In the genomic region with DNA sequence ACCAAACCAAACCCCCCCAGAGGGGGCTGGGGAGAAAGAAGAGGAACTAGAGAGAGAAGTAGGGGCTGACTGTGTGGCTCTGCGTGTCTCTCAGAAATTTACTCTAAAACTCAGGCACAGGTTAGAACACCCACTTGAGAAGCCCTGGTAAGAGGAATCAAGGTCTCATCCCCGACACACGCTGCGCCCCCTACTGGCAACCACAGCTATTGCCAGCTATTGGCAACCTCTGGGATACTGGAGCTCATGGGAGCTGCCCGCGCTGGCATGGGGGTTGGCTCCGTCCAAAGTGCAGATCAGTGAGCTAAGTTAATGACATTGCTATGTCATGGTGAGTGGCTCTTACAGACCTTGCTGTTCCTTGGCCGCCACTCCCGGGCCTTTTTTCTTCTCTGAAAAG, we compare ENCODE assay signal across 9 mouse cellular contexts. TPM values are rescaled to one million over a fixed set of nuclear protein-coding genes. Genes with fewer than 3 reads are reported as not detected.
DNase-seq lines count a peak whose midpoint lies in the region; ATAC-seq and TF ChIP-seq lines count a peak whose summit lies in the region.
"Had no signal": no experiment of that assay in that cellular context is flagged by ENCODE, and none has a peak within 500 bp of the region (broad histone marks: within the 10 kb centered on the region; RNA-seq: fewer than 3 reads in every experiment).

No protein-coding gene starts in this region.

- H3K4me3 ChIP-seq in liver, embryonic 12.5 days = no peak overlapping the region
- no peak overlapping the region for H3K4me3 ChIP-seq in embryonic facial prominence, embryonic 10.5 days
- no peak overlapping the region for H3K4me3 ChIP-seq in lung, embryonic 14.5 days (ENCODE audit: low read depth, low read length)
- H3K4me3 ChIP-seq: myocyte had no signal

- ATAC-seq in liver, embryonic 12.5 days = no peak
- ATAC-seq in lung, embryonic 14.5 days (ENCODE audit: insufficient read depth) = no peak

- no peaks in the 10 kb centered on the region for H3K27me3 ChIP-seq in liver, embryonic 12.5 days (replicated peaks)
- H3K27me3 ChIP-seq in embryonic facial prominence, embryonic 10.5 days (replicated peaks; ENCODE audit: low read depth, poor library complexity, severe bottlenecking) = no peaks in the 10 kb centered on the region
- no peaks in the 10 kb centered on the region for H3K27me3 ChIP-seq in lung, embryonic 14.5 days (ENCODE audit: insufficient read depth, low read length)

- H3K4me1 ChIP-seq in liver, embryonic 12.5 days = no peaks in the 10 kb centered on the region
- H3K4me1 ChIP-seq in embryonic facial prominence, embryonic 10.5 days = no peaks in the 10 kb centered on the region
- H3K4me1 ChIP-seq in lung, embryonic 14.5 days (ENCODE audit: insufficient read depth) = no peaks in the 10 kb centered on the region

- H3K27ac ChIP-seq in liver, embryonic 12.5 days = no peak overlapping the region
- H3K27ac ChIP-seq in embryonic facial prominence, embryonic 10.5 days (replicated peaks) = no peak overlapping the region
- H3K27ac ChIP-seq in lung, embryonic 14.5 days (ENCODE audit: low read depth) = no peak overlapping the region

- TF ChIP-seq CTCF in lung, embryonic 14.5 days (IDR thresholded peaks at IDR 0.05; ENCODE audit: low read depth) = peak; percentile 69

- 0 out of 2 replicates have a peak, but pooled peaks cover 2% of the 10 kb centered on the region for H3K9me3 ChIP-seq in liver, embryonic 12.5 days (replicated peaks)
- no peaks in the 10 kb centered on the region for H3K9me3 ChIP-seq in embryonic facial prominence, embryonic 10.5 days
- H3K9me3 ChIP-seq in lung, embryonic 14.5 days (ENCODE audit: low read depth, low read length) = no peaks in the 10 kb centered on the region

- H3K9ac ChIP-seq in liver, embryonic 12.5 days = no peak overlapping the region
- no peak overlapping the region for H3K9ac ChIP-seq in lung, embryonic 14.5 days

- DNase-seq in liver = peak; percentile 55
- peak; percentile 49 for DNase-seq in adrenal gland, adult 2 months
- DNase-seq in embryonic facial prominence, embryonic 10.5 days (ENCODE audit: low spot score) = peak; percentile 65
- peak; percentile 73 to 81 for DNase-seq in kidney, postnatal 25 days
- peak; percentile 66 for DNase-seq in lung, embryonic 14.5 days
- peak; percentile 55 for DNase-seq in right cerebral cortex, postnatal 4 days
- DNase-seq in adipocyte (ENCODE audit: low spot score) = no peak

- H3K4me2 ChIP-seq in liver, embryonic 12.5 days = no peak overlapping the region
- H3K4me2 ChIP-seq in lung, embryonic 14.5 days = no peak overlapping the region

- WGBS in liver, embryonic 12.5 days (ENCODE audit: insufficient replicate concordance) = 33% methylated on average over 9 of the region's 9 CpGs
- 34% methylated on average over 9 of the region's 9 CpGs for WGBS in embryonic facial prominence, embryonic 10.5 days
- WGBS in lung, embryonic 14.5 days = 31% methylated on average over 9 of the region's 9 CpGs

- no peaks in the 10 kb centered on the region for H3K36me3 ChIP-seq in liver, embryonic 12.5 days
- H3K36me3 ChIP-seq in embryonic facial prominence, embryonic 10.5 days (replicated peaks) = no peaks in the 10 kb centered on the region
- H3K36me3 ChIP-seq in lung, embryonic 14.5 days (ENCODE audit: insufficient read depth) = no peaks in the 10 kb centered on the region

RNA-seq across cellular contexts. Expression of a gene that starts 37.4 kb away (rescaled TPM):
- polyA plus RNA-seq in liver, embryonic 12.5 days (2016; fragmentation: Nextera tagmentation; extraction: Ambion mirVana) = 0.10 and 0.33 TPM in 2 replicates
- under 1 TPM; 0.31 to 0.40 TPM for total RNA-seq in adrenal gland, adult 2 months (2021)
- 0.62 and 0.63 TPM in 2 replicates for polyA plus RNA-seq in adrenal gland, adult 2 months (2012; rRNA removed)
- polyA plus RNA-seq in embryonic facial prominence, embryonic 10.5 days (2016; fragmentation: Nextera tagmentation; extraction: Ambion mirVana) = 0.04 and 0.09 TPM in 2 replicates
- polyA plus RNA-seq in lung, embryonic 14.5 days (2014; fragmentation: Nextera tagmentation; extraction: Ambion mirVana) = 0.25 and 0.37 TPM in 2 replicates
